Mouse (Mus musculus) limb, embryonic 10.5 days (tissue): ENCODE data around the gene Smpdl3b. TPM values are rescaled to one million over a fixed set of nuclear protein-coding genes. Genes with fewer than 3 reads are reported as not detected.

Experiments used
- DNase-seq: peaks from one replicate; pipeline ENCODE4 v3.0.0-alpha.2; 2017; ENCODE audit warnings: low spot score
- H3K27ac ChIP-seq: fragments of 300-500 bp; sonication (generic); 2 replicates; pipeline ENCODE4 v1.5.1; 2016; ENCODE audit warnings: mild to moderate bottlenecking
- H3K27me3 ChIP-seq: fragments of 300-500 bp; sonication (generic); 2 replicates; pipeline ENCODE4 v1.6.1; 2016; ENCODE audit warnings: low read depth, mild to moderate bottlenecking; ENCODE audit not compliant: poor library complexity, severe bottlenecking
- H3K36me3 ChIP-seq: fragments of 300-500 bp; sonication (generic); 2 replicates; pipeline ENCODE4 v1.6.1; 2016; ENCODE audit warnings: mild to moderate bottlenecking, moderate library complexity
- H3K4me1 ChIP-seq: fragments of 300-500 bp; sonication (generic); 2 replicates; pipeline ENCODE4 v1.6.1; 2016
- H3K4me3 ChIP-seq: fragments of 300-500 bp; sonication (generic); 2 replicates; pipeline ENCODE4 v1.5.1; 2016; ENCODE audit warnings: mild to moderate bottlenecking, moderate library complexity
- H3K9me3 ChIP-seq: fragments of 300-500 bp; sonication (generic); replicated peaks from 2 replicates; pipeline ENCODE4 v1.6.1; 2016; ENCODE audit warnings: mild to moderate bottlenecking
- WGBS: fragments of 180-500 bp; shearing (Covaris S2); methylation state at CpG from one replicate; pipeline ENCODE4 v1.1.7; 2016; 5-methylcytosine and 5-hydroxymethylcytosine counted together
- polyA plus RNA-seq: library from polyadenylated mRNA; unstranded; fragments of >200 nt; fragmentation: Nextera tagmentation; extraction: Ambion mirVana; gene quantifications from 2 replicates; pipeline ENCODE4 v1.2.1, GENCODE M21; 2016

Smpdl3b gene
- polyA plus RNA-seq, 1 experiment from 2014 or later = 4.6 TPM

DNA sequence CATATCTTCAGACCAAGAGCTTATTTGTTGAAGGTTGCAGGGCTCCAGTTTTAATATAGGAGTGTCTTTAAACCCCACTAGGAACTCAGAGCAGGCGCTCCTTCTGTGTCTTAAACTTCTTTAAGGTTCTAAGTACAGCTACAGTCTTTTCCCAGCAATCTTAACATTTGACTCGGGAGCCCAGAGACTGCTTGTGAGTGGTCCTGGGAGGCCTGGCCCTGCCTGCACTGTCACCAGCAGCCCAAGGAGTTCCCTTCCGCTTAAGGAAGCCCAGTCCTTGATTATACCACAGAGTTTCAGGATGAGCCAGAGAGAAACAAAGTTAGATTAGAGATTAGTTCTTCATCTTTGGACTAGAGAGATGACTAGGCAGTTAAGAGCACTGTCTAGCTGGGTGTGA lies 63.7 kb downstream of the Smpdl3b start:
- Histone ChIP-seq H3K4me3 (no peak overlapping the region), H3K27me3 (no peaks in the 10 kb centered on the region), H3K4me1 (no peaks in the 10 kb centered on the region), H3K36me3 (peaks cover 80% of the 10 kb centered on the region), H3K27ac (no peak overlapping the region), H3K9me3 (no peaks in the 10 kb centered on the region)
- 86% methylated on average over 3 of the region's 3 CpGs for WGBS
- no peak for DNase-seq

DNA sequence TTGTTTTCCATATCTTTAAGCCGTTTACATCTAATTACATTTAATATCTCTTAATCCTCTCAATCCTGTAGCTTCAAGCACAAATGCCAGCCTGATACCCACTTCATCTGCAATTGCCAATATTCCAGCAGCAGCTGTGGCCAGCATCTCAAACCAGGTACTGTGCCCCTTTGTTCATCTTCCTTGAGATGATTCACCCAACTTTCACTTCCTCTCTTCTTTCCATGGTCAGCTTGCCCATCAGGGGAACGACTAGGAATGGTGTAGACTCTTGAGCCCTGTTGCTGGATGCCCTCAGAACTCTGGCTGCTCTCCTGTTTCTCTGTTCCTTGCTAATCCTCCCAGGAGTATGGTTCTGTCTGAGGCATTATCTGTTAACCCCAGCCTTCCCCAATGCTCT lies 67.4 kb downstream of the Smpdl3b start:
- Histone ChIP-seq H3K27ac (no peak overlapping the region), H3K9me3 (no peaks in the 10 kb centered on the region), H3K4me1 (no peaks in the 10 kb centered on the region), H3K27me3 (no peaks in the 10 kb centered on the region), H3K4me3 (no peak overlapping the region), H3K36me3 (peaks cover 76% of the 10 kb centered on the region)
- 88% methylated on average over 2 of the region's 2 CpGs for WGBS
- DNase-seq = no peak

Other genes with a start within 250 kb of the Smpdl3b start
- gene Sesn2, start 246.8 kb downstream of the Smpdl3b start, polyA plus RNA-seq = 10.9 and 11.7 TPM in 2 replicates
- gene Atpif1, start 223.6 kb downstream of the Smpdl3b start, polyA plus RNA-seq = 1,005 and 1,007 TPM in 2 replicates
- gene Dnajc8, start 221.7 kb downstream of the Smpdl3b start, polyA plus RNA-seq = 213 and 229 TPM in 2 replicates
- gene Ptafr, start 193.2 kb downstream of the Smpdl3b start, polyA plus RNA-seq = 0.20 and 0.25 TPM in 2 replicates
- 41.9 and 43.0 TPM in 2 replicates for gene Eya3, start 118.3 kb downstream of the Smpdl3b start, polyA plus RNA-seq
- 5.8 and 8.4 TPM in 2 replicates for gene Xkr8, start 24.7 kb downstream of the Smpdl3b start, polyA plus RNA-seq
- gene Rpa2, start 11.1 kb upstream of the Smpdl3b start, polyA plus RNA-seq = 188 and 199 TPM in 2 replicates
- 0.36 and 0.53 TPM in 2 replicates for gene Themis2, start 39.1 kb upstream of the Smpdl3b start, polyA plus RNA-seq
- 79.7 and 80.9 TPM in 2 replicates for gene Ppp1r8, start 85.9 kb upstream of the Smpdl3b start, polyA plus RNA-seq
- gene Stx12, start 127.3 kb upstream of the Smpdl3b start, polyA plus RNA-seq = 45.4 and 52.9 TPM in 2 replicates
- gene Fam76a, start 165.3 kb upstream of the Smpdl3b start, polyA plus RNA-seq = 25.7 and 27.9 TPM in 2 replicates
- 0.19 and 0.33 TPM in 2 replicates for gene Fgr, start 216.8 kb upstream of the Smpdl3b start, polyA plus RNA-seq